Mouse (Mus musculus): Measurements from ENCODE around the gene Dhrs4.

The Dhrs4 gene

GRCm38 (mm10) chr14:55478651-55479599 is at the start of gene Dhrs4:
Gene Dhrs4 (plus strand): TSS chr14:55478758.
- peak; percentile 78 for DNase-seq

- no peak for DNase-seq
Measured at GRCm38 (mm10) chr14:55430255-55430654, 48.3 kb upstream of the Dhrs4 start.

GRCm38 (mm10) chr14:55433052-55433451 is 45.5 kb upstream of the Dhrs4 start:
- no peak for DNase-seq

GRCm38 (mm10) chr14:55434825-55435224 is 43.7 kb upstream of the Dhrs4 start:
- peak; percentile 3 for DNase-seq

GRCm38 (mm10) chr14:55437118-55437517 is 41.4 kb upstream of the Dhrs4 start:
- no peak for DNase-seq

GRCm38 (mm10) chr14:55438193-55438784 is 40.3 kb upstream of the Dhrs4 start:
- DNase-seq = peak; percentile 75

GRCm38 (mm10) chr14:55457693-55458092 is 20.9 kb upstream of the Dhrs4 start:
- DNase-seq = no peak

GRCm38 (mm10) chr14:55458273-55458672 is 20.3 kb upstream of the Dhrs4 start:
- DNase-seq = peak; percentile 77

- DNase-seq = no peak
Measured at GRCm38 (mm10) chr14:55458761-55459160, 19.8 kb upstream of the Dhrs4 start.

- no peak for DNase-seq
Measured at GRCm38 (mm10) chr14:55459796-55460195, 18.8 kb upstream of the Dhrs4 start.

- DNase-seq = no peak
Measured at GRCm38 (mm10) chr14:55460297-55460696, 18.3 kb upstream of the Dhrs4 start.

GRCm38 (mm10) chr14:55461757-55462156 is 16.8 kb upstream of the Dhrs4 start:
- no peak for DNase-seq

- no peak for DNase-seq
Measured at GRCm38 (mm10) chr14:55466481-55466880, 12.1 kb upstream of the Dhrs4 start.

GRCm38 (mm10) chr14:55467108-55467507 is 11.4 kb upstream of the Dhrs4 start:
- DNase-seq = no peak

- DNase-seq = no peak
Measured at GRCm38 (mm10) chr14:55468301-55468741, 10.2 kb upstream of the Dhrs4 start.

- no peak for DNase-seq
Measured at GRCm38 (mm10) chr14:55469041-55469440, 9.5 kb upstream of the Dhrs4 start.

- no peak for DNase-seq
Measured at GRCm38 (mm10) chr14:55469821-55470220, 8.7 kb upstream of the Dhrs4 start.

- DNase-seq = peak; percentile 26
Measured at GRCm38 (mm10) chr14:55470806-55471205, 7.8 kb upstream of the Dhrs4 start.

- no peak for DNase-seq
Measured at GRCm38 (mm10) chr14:55475654-55476053, 2.9 kb upstream of the Dhrs4 start.

GRCm38 (mm10) chr14:55477421-55477820 is 1.1 kb upstream of the Dhrs4 start:
- no peak for DNase-seq

GRCm38 (mm10) chr14:55477829-55478228 is 729 bp upstream of the Dhrs4 start:
- no peak for DNase-seq

GRCm38 (mm10) chr14:55479629-55480028 is 1.1 kb downstream of the Dhrs4 start:
- DNase-seq = no peak

- DNase-seq = no peak
Measured at GRCm38 (mm10) chr14:55484430-55485085, 6.0 kb downstream of the Dhrs4 start.

GRCm38 (mm10) chr14:55486836-55487235 is 8.3 kb downstream of the Dhrs4 start:
- no peak for DNase-seq

Data from lung, postnatal 14 days (tissue).